Mouse (Mus musculus) kidney, adult 2 months (tissue): ENCODE measurements at regions not wholly inside any gene's neighbourhood (a gene's known extent, or its start where the extent isn't known, plus 50 kb on each side); places are given as distances from the start of the nearest gene placed in this dataset.

Experiments
- CTCF ChIP-seq: fragments of 200-500 bp; conservative IDR thresholded peaks from 2 replicates; pipeline ENCODE4 v1.5.1; 2011; ENCODE audit warnings: low read depth, mild to moderate bottlenecking, control low read depth, low read length, moderate library complexity, mixed read lengths; ENCODE audit not compliant: insufficient read depth, insufficient read length
- POLR2A ChIP-seq: fragments of 200-500 bp; IDR thresholded peaks from one replicate; pipeline ENCODE4 v1.6.1; 2011; ENCODE audit warnings: low read depth, low read length, control low read depth

DNA sequence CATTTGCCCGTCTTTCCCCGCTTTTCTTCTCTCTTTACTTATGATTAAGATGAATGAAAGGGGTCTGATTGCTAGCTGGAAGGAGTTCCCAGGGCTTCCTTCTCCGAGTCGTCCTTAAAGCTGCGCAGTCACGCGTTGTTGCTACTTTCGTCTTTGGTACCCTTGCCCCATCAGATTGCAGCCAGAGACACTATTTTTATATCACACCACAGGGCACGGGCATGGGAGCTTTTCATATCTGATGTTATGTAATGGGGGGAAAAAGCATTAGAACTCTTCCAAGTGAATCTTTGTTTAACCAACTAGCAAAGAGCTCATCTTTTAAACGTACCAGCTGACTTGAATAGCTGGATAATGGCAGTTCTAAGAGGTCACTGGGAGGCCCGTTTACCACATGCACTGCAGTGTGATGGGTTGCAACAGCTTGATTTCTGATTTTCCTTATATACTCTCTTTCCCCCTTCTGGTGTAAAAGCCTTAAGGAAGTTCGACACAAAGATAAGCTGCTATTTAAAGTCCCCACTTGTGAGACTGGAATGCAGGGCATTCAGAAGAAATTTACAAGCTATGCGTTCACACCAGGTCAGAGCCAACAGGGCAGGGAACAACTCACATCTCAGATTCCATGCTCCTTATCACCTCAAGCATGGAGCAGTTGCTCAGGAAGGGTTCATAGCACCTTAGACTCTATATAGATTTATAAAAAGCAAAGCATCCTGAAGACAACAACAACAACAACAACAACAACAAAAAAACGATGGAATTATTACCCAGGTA, 55.5 kb upstream of the Prickle1 start:
- TF ChIP-seq POLR2A (no peak), CTCF (no peak)
